Mouse (Mus musculus) midbrain, postnatal 0 days (tissue): Measurements from ENCODE around the gene Bag5. TPM values are rescaled to one million over a fixed set of nuclear protein-coding genes. Genes with fewer than 3 reads are reported as not detected.
"Not testable (repeated sequence)": the region's sequence is repeated elsewhere in the genome, so short reads cannot be mapped to it uniquely, and the experiment has no call there.

Experiments used
- ATAC-seq: fragments of 200-750 bp; cut with Nextera tagmentation; 2 replicates; pipeline ENCODE4 v1.8.0; 2017; ENCODE audit warnings: moderate number of reproducible peaks, mild to moderate bottlenecking, moderate TSS enrichment, moderate library complexity; ENCODE audit not compliant: low FRiP score
- DNase-seq: peaks from one replicate; pipeline ENCODE4 v3.0.0-alpha.2; 2015; ENCODE audit warnings: low spot score
- H3K27ac ChIP-seq: fragments of 300-500 bp; sonication (generic); 2 replicates; pipeline ENCODE4 v1.5.1; 2014; ENCODE audit warnings: low read depth, mild to moderate bottlenecking, low read length, mixed read lengths
- H3K27me3 ChIP-seq: fragments of 300-500 bp; sonication (generic); 2 replicates; pipeline ENCODE4 v1.6.1; 2014; ENCODE audit warnings: low read length, control low read depth, mixed read lengths; ENCODE audit not compliant: insufficient read depth
- H3K36me3 ChIP-seq: fragments of 300-500 bp; sonication (generic); 2 replicates; pipeline ENCODE4 v1.6.1; 2014; ENCODE audit warnings: low read length, control low read depth, mixed read lengths; ENCODE audit not compliant: insufficient read depth
- H3K4me1 ChIP-seq: fragments of 300-500 bp; sonication (generic); 2 replicates; pipeline ENCODE4 v1.6.1; 2014; ENCODE audit warnings: mild to moderate bottlenecking, control low read depth, antibody characterized with exemption, low read length, mixed read lengths; ENCODE audit not compliant: insufficient read depth
- H3K4me2 ChIP-seq: fragments of 300-500 bp; sonication (generic); 2 replicates; pipeline ENCODE4 v1.6.1; 2014; ENCODE audit warnings: low read depth, mild to moderate bottlenecking, low read length, mixed read lengths; ENCODE audit not compliant: poor library complexity, severe bottlenecking
- H3K4me3 ChIP-seq: fragments of 300-500 bp; sonication (generic); 2 replicates; pipeline ENCODE4 v1.5.1; 2014; ENCODE audit warnings: low read depth, mild to moderate bottlenecking, low read length, moderate library complexity
- H3K9ac ChIP-seq: fragments of 300-500 bp; sonication (generic); replicated peaks from 2 replicates; pipeline ENCODE4 v1.6.1; 2014; ENCODE audit warnings: mild to moderate bottlenecking, low read length, moderate library complexity, mixed read lengths; ENCODE audit not compliant: poor library complexity, severe bottlenecking
- H3K9me3 ChIP-seq: fragments of 300-500 bp; sonication (generic); 2 replicates; pipeline ENCODE4 v1.6.1; 2016; ENCODE audit warnings: low read length, control low read depth
- CTCF ChIP-seq: IDR thresholded peaks from 2 replicates; pipeline ENCODE4 v1.5.1; 2016; ENCODE audit warnings: antibody characterized with exemption, mild to moderate bottlenecking
- WGBS: fragments of 180-500 bp; shearing (Covaris S2); extraction: QIAGEN DNeasy Blood & Tissue Kit; methylation state at CpG from one replicate; pipeline ENCODE4 v1.1.7; 2014; 5-methylcytosine and 5-hydroxymethylcytosine counted together
- polyA plus RNA-seq: library from polyadenylated mRNA; unstranded; fragments of >200 nt; fragmentation: Nextera tagmentation; extraction: Ambion mirVana; gene quantifications from 2 replicates; pipeline ENCODE4 v1.2.1, GENCODE M21; 2015
- total RNA-seq: library from RNA; depleted of rRNA; stranded (reverse); fragments of >200 nt; gene quantifications from 2 replicates; pipeline ENCODE4 v1.2.3, GENCODE M21; 2014

The Bag5 gene
- total and polyA plus RNA-seq, 2 experiments from 2014 or later = 28.7 to 70.8 TPM

DNA sequence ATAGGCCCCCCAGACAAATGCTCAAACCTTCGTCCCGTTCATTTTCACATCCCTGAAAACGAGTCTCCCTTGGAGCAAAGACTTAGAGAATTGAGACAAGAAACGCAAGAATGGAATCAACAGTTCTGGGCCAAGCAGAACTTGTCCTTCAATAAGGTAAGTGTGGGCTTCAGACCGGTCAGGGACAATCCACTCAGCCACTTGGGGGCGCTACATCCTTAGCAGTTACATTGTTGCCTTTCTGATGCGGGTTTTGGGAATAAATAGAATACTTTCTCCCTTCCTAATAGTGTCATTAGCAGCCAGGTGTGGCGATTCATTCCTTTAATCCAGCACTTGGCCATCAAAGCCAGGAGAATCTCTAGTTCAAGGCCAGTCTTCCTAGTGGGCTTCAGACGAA lies 9.6 kb upstream of the Bag5 start:
- WGBS = 76% methylated on average over 9 of the region's 9 CpGs
- DNase-seq (peak; percentile 42), ATAC-seq (no peak)
- Histone ChIP-seq H3K9me3 (no peaks in the 10 kb centered on the region), H3K4me1 (no peaks in the 10 kb centered on the region), H3K9ac (no peak overlapping the region), H3K27ac (no peak overlapping the region), H3K4me2 (no peak overlapping the region), H3K27me3 (no peaks in the 10 kb centered on the region), H3K36me3 (peaks cover 14% of the 10 kb centered on the region), H3K4me3 (no peak overlapping the region)
- peak; percentile 67 for TF ChIP-seq CTCF

DNA sequence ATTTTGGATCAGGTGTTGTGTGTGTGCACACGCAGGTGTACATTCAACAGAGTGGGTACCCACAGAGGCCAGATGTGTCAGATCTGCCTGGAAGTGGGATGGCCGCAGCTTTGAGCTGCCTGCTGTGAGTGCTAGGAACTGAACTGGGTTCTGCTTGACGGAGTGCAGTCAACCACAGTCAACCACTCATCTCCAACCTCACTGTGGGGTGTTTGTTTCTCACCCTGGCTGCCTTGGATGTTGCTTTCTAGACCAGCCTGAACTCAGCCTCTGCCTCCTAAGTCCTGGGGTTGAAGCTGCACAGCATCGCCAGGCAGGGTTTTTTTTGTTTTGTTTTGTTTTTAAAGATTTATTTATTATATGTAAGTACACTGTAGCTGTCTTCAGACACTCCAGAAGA lies 7.2 kb upstream of the Bag5 start:
- no peak overlapping the region for H3K4me3 ChIP-seq
- ATAC-seq (no peak), DNase-seq (no peak)
- WGBS = 83% methylated on average over 4 of the region's 4 CpGs
- no peak overlapping the region for H3K27ac ChIP-seq
- TF ChIP-seq CTCF = no peak
- H3K27me3 ChIP-seq = no peaks in the 10 kb centered on the region
- no peaks in the 10 kb centered on the region for H3K4me1 ChIP-seq
- H3K36me3 ChIP-seq = peaks cover 9% of the 10 kb centered on the region; the same call in 1 of the 2 replicates
- H3K4me2 ChIP-seq = no peak overlapping the region
- H3K9ac ChIP-seq = no peak overlapping the region
- H3K9me3 ChIP-seq = no peaks in the 10 kb centered on the region

DNA sequence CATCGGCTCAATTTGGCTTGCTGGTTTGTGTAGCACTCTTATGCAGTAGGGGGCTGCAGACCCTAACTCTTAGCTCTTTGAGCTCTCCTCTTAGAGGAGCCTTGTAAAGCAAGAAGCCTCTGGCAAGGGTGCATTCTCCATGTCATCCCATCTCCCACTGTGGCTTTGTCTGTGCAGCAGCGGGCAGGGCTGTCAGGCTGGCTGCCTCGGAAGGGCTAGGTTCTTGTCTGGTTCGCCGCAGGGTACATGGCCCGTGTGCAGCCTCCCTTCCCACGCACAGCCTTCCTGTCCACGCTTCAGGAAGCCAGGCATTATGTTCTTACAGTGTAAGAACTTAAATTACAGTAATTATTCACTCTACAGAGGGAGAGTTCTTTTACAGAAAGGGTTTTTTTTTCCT lies 5.6 kb upstream of the Bag5 start:
- Histone ChIP-seq H3K36me3 (no peaks in the 10 kb centered on the region), H3K4me3 (no peak overlapping the region), H3K9ac (no peak overlapping the region), H3K27ac (no peak overlapping the region), H3K9me3 (no peaks in the 10 kb centered on the region), H3K27me3 (no peaks in the 10 kb centered on the region), H3K4me2 (no peak overlapping the region), H3K4me1 (no peaks in the 10 kb centered on the region)
- TF ChIP-seq CTCF = no peak
- ATAC-seq = no peak
- peak; percentile 28 for DNase-seq
- 28% methylated on average over 8 of the region's 8 CpGs for WGBS

DNA sequence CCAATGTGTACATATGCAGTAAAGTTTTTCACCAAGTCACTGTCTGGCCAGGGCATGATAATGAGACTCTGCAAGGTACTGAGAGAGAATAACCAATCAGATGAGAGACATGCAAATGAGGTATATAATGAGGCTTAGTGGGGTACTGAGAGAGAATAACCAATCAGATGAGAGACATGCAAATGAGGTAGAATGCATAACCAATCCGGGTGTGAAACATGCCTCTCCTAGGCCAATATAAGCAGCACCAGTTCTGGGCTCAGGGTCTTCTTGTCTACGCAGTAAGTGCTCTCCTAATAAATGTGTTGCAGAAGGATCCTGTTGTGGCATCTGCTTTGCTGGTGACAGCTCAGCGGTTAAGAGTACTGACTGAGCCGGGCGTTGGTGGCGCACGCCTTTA lies 3.4 kb upstream of the Bag5 start:
- Histone ChIP-seq H3K4me3 (no peak overlapping the region), H3K27ac (no peak overlapping the region), H3K9me3 (no peaks in the 10 kb centered on the region), H3K36me3 (no peaks in the 10 kb centered on the region), H3K9ac (no peak overlapping the region), H3K4me2 (no peak overlapping the region), H3K4me1 (peaks cover 2% of the 10 kb centered on the region; the same call in 1 of the 2 replicates), H3K27me3 (no peaks in the 10 kb centered on the region)
- TF ChIP-seq CTCF = no peak
- 97% methylated on average over 7 of the region's 7 CpGs for WGBS
- no peak for DNase-seq
- no peak for ATAC-seq

DNA sequence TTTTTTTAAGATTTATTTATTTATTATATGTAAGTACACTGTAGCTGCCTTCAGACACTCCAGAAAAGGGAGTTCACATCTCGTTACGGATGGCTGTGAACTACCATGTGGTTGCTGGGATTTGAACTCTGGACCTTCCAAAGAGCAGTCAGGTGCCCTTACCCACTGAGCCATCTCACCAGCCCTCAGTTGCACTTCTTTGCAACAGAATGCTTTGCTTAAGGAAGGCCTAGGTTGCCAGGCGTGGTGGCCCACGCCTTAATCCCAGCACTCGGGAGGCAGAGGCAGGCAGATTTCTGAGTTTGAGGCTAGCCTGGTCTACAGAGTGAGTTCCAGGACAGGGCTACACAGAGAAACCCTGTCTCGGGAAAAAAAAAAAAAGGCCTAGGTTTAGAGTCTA lies 823 bp upstream of the Bag5 start:
- Histone ChIP-seq H3K4me2 (peak overlapping the region; percentile 86), H3K4me3 (peak overlapping the region; percentile 97), H3K36me3 (peaks cover 15% of the 10 kb centered on the region)
- not testable (repeated sequence) for H3K4me1 ChIP-seq, DNase-seq, H3K27me3 ChIP-seq, H3K27ac ChIP-seq, ATAC-seq, H3K9ac ChIP-seq, H3K9me3 ChIP-seq
- 81% methylated on average over 6 of the region's 6 CpGs for WGBS

DNA sequence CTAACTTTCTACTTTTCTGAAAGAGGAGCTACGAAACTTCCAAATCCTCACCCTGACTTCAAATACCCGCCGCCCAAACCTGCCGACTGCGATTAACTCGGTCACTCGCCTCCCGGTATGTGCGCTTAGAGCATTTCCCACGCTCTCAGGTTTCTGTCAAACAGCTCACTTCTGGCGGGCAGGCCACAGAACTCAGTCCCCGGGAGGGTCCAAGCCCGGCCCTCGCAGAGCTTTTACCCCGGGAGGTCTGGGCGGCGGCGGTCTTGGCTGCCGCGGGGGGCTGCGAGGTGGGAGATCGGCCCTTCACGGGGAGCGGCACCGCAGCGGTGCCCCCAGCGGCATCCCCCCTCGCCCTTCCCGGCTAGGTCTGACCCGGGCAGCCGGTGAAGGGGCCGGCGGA lies 581 bp downstream of the Bag5 start:
- ATAC-seq (peak; percentile 3; the same call in 1 of the 2 replicates), DNase-seq (no peak)
- H3K36me3 ChIP-seq = peaks cover 23% of the 10 kb centered on the region
- WGBS = under 1% methylated on average over 27 of the region's 33 CpGs
- peaks cover 4% of the 10 kb centered on the region; the same call in 1 of the 2 replicates for H3K4me1 ChIP-seq
- H3K4me3 ChIP-seq = peak overlapping the region; percentile 97
- peak overlapping the region; percentile 86 for H3K4me2 ChIP-seq
- no peaks in the 10 kb centered on the region for H3K9me3 ChIP-seq
- TF ChIP-seq CTCF = no peak
- no peaks in the 10 kb centered on the region for H3K27me3 ChIP-seq
- H3K27ac ChIP-seq = peak overlapping the region; percentile 91
- H3K9ac ChIP-seq = peak overlapping the region; percentile 92
